Mouse (Mus musculus): ENCODE results near the gene Csf3. TPM values are rescaled to one million over a fixed set of nuclear protein-coding genes. Genes with fewer than 3 reads are reported as not detected.
"Not testable (repeated sequence)": the region's sequence is repeated elsewhere in the genome, so short reads cannot be mapped to it uniquely, and the experiment has no call there.

Csf3 gene
- polyA plus RNA-seq, 1 experiment: 0.22 TPM

DNA sequence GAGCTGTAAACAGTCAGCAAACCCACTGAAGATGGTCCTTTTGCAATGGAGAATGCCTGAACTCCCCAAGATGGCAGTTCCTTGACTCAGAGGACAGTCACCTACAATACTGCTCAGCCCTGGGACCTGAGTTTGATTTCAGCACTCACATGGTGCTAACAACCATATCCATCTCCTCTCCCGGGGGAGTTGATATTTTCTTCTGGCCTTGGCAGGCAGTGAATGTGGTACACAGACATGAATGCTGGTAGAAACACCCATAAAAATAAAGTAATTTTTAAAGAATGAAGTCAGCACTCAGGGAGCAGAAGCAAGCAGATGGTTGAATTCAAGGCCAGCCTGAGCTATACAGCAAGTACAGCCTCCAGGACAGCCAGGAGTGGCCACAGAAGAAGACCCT, 35.1 kb downstream of the Csf3 start:
- Histone ChIP-seq H3K36me3 (ENCODE audit: control insufficient read depth, insufficient read depth, low read length) (no peaks in the 10 kb centered on the region), H3K27me3 (ENCODE audit: control insufficient read depth, insufficient read depth, low read length) (no peaks in the 10 kb centered on the region), H3K4me3 (ENCODE audit: control insufficient read depth, insufficient read depth, low read length) (no peak overlapping the region), H3K4me1 (replicated peaks; ENCODE audit: control insufficient read depth, insufficient read depth, low read length) (peaks cover 12% of the 10 kb centered on the region), H3K27ac (ENCODE audit: control insufficient read depth, insufficient read depth, low read length) (no peak overlapping the region)
- no peak for DNase-seq
- 95% methylated on average over 1 of the region's 1 CpGs for WGBS
- no peak for TF ChIP-seq CTCF (IDR thresholded peaks at IDR 0.05; ENCODE audit: borderline replicate concordance, control insufficient read depth, extremely low read depth, insufficient read depth, low read length, poor library complexity)
- TF ChIP-seq POLR2A (IDR thresholded peaks at IDR 0.05; ENCODE audit: control insufficient read depth, extremely low read depth, insufficient read depth, low read length, poor library complexity): no peak

DNA sequence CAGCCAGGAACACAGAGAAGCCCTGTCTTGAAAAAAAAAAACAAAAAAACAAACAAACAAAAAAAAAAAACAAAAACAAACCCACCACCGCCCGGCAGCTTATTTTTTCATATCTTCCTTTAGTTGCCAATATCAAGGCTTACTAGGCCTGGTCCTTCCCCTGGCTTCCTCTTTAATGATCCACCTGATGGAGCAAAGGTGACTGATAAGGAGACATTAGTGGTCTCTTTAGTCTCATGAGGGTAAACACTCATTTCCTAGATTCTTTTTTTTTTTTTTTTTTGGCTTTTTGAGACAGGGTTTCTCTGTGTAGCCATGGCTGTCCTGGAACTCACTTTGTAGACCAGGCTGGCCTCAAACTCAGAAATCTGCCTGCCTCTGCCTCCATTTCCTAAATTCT, 36.2 kb downstream of the Csf3 start:
- DNase-seq; H3K4me3 ChIP-seq (ENCODE audit: control insufficient read depth, insufficient read depth, low read length); H3K36me3 ChIP-seq (ENCODE audit: control insufficient read depth, insufficient read depth, low read length); H3K27me3 ChIP-seq (ENCODE audit: control insufficient read depth, insufficient read depth, low read length); H3K27ac ChIP-seq (ENCODE audit: control insufficient read depth, insufficient read depth, low read length): not testable (repeated sequence)
- WGBS: 93% methylated on average over 2 of the region's 2 CpGs
- peaks cover 14% of the 10 kb centered on the region for H3K4me1 ChIP-seq (replicated peaks; ENCODE audit: control insufficient read depth, insufficient read depth, low read length)

DNA sequence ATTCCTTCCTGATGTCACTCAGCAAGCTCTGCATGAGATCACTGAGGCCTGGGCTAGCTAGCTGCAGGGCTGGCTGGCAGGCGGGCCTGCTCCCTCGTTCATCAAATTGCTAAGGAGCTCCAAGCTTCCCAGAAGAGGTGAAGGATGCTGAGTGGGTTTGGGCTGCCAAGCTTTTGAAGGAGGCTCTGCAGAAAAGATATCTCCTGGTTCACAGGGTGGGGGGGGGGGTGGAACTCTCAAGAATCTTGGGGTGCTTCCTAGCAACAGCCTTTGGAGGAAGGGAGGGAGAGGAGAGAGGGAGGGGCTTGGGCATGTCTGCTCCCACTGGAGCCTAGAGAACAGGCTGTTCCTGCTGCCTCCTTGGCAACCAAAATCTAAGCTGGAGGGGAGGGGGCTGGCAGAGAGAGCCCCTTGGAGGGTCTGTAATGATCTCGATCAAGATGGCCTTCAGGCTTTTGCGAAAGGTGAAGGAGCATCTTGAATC, 37.4 kb downstream of the Csf3 start:
- no peaks in the 10 kb centered on the region for H3K27me3 ChIP-seq (ENCODE audit: control insufficient read depth, insufficient read depth, low read length)
- no peak overlapping the region for H3K4me3 ChIP-seq (ENCODE audit: control insufficient read depth, insufficient read depth, low read length)
- H3K27ac ChIP-seq (ENCODE audit: control insufficient read depth, insufficient read depth, low read length): no peak overlapping the region
- H3K36me3 ChIP-seq (ENCODE audit: control insufficient read depth, insufficient read depth, low read length): no peaks in the 10 kb centered on the region
- no peak for DNase-seq
- TF ChIP-seq CTCF (IDR thresholded peaks at IDR 0.05; ENCODE audit: borderline replicate concordance, control insufficient read depth, extremely low read depth, insufficient read depth, low read length, poor library complexity) (no peak), POLR2A (IDR thresholded peaks at IDR 0.05; ENCODE audit: control insufficient read depth, extremely low read depth, insufficient read depth, low read length, poor library complexity) (no peak)
- H3K4me1 ChIP-seq (replicated peaks; ENCODE audit: control insufficient read depth, insufficient read depth, low read length): peaks cover 22% of the 10 kb centered on the region
- 89% methylated on average over 4 of the region's 4 CpGs for WGBS

DNA sequence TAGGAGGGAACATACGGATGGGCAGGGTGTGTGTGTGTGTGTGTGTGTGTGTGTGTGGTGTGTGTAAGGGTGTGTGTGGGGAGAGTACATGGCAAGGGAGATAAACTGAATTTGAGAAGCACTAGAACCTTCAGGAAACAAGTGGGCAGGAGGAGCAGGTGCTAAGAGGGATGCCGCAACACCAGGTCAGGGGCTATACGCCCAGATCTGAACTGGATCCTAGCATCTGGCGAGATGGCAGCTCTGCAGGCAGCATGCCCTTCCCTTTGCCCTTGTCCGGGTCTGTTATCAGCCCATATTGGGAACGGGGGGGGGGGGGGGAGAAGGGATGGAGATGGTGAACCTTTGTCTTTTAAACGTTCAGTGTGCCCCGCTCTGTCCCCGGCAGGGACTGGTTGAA, 37.9 kb downstream of the Csf3 start:
- Histone ChIP-seq H3K36me3 (ENCODE audit: control insufficient read depth, insufficient read depth, low read length) (no peaks in the 10 kb centered on the region), H3K27me3 (ENCODE audit: control insufficient read depth, insufficient read depth, low read length) (no peaks in the 10 kb centered on the region), H3K4me1 (replicated peaks; ENCODE audit: control insufficient read depth, insufficient read depth, low read length) (peaks cover 25% of the 10 kb centered on the region), H3K27ac (ENCODE audit: control insufficient read depth, insufficient read depth, low read length) (no peak overlapping the region), H3K4me3 (ENCODE audit: control insufficient read depth, insufficient read depth, low read length) (no peak overlapping the region)
- no peak for DNase-seq
- TF ChIP-seq POLR2A (IDR thresholded peaks at IDR 0.05; ENCODE audit: control insufficient read depth, extremely low read depth, insufficient read depth, low read length, poor library complexity) (no peak), CTCF (IDR thresholded peaks at IDR 0.05; ENCODE audit: borderline replicate concordance, control insufficient read depth, extremely low read depth, insufficient read depth, low read length, poor library complexity) (no peak)
- WGBS: 88% methylated on average over 9 of the region's 9 CpGs

DNA sequence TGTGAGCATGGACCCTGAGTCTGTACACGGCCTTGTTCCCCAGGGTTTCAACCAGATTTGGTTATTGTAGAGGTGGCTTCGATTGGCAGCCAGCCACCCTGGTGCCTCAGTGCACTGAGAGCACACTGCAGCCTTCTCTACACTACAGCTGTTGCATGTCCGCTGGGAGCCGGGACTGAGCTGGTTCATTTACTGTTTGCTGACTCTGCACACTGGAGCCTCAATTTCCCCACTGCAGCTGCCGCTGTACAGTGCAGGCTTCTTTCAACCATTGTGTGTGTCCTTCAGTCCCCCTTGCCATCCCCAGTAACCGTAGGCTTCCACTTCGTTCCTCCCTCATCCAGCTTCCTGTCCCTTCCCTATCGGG, 38.9 kb downstream of the Csf3 start:
- no peak for TF ChIP-seq CTCF (IDR thresholded peaks at IDR 0.05; ENCODE audit: borderline replicate concordance, control insufficient read depth, extremely low read depth, insufficient read depth, low read length, poor library complexity)
- TF ChIP-seq POLR2A (IDR thresholded peaks at IDR 0.05; ENCODE audit: control insufficient read depth, extremely low read depth, insufficient read depth, low read length, poor library complexity): no peak
- H3K27ac ChIP-seq (ENCODE audit: control insufficient read depth, insufficient read depth, low read length): no peak overlapping the region
- H3K4me3 ChIP-seq (ENCODE audit: control insufficient read depth, insufficient read depth, low read length): no peak overlapping the region
- H3K4me1 ChIP-seq (replicated peaks; ENCODE audit: control insufficient read depth, insufficient read depth, low read length): peaks cover 36% of the 10 kb centered on the region
- DNase-seq: no peak
- H3K27me3 ChIP-seq (ENCODE audit: control insufficient read depth, insufficient read depth, low read length): no peaks in the 10 kb centered on the region
- WGBS: 55% methylated on average over 8 of the region's 8 CpGs
- no peaks in the 10 kb centered on the region for H3K36me3 ChIP-seq (ENCODE audit: control insufficient read depth, insufficient read depth, low read length)

DNA sequence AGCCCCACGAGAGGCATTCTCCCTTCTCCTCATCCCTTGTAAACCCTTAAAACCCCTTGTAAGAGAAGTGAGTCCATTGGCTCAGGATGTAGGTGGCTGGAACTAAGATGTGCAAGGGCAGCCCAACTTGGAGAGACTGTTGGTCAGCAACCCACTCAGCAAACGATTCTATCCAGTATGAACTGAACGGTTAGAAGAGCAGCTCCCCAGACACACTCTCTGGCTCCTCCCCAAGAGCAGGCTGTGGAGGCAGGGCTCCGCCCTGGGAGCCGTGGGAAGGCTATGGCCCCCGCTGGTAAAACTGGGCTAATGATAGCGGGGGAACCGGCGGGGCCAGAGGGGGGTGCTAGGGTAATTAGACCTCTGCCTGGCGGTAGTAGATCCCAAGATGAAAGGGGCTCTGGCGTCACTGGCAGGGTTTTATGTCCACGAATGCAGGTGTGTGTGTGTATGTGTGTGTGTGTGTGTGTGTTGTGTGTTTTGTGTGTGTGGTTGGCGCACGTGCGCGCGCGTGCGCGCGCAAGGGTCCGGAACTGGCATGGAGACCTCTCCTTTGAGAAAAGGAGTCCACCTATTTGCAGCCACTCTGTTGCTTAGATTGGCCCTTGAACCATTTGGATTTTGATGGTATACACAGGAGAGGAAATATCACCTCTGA, 39.5 kb downstream of the Csf3 start, which contains the start of gene Thra:
Gene Thra (plus strand): TSS at position 246 of the 658 bp plus-strand sequence.
- 2% methylated on average over 22 of the region's 22 CpGs for WGBS
- Histone ChIP-seq H3K27me3 (ENCODE audit: control insufficient read depth, insufficient read depth, low read length) (no peaks in the 10 kb centered on the region), H3K27ac (ENCODE audit: control insufficient read depth, insufficient read depth, low read length) (no peak within 1 kb of the TSS), H3K36me3 (ENCODE audit: control insufficient read depth, insufficient read depth, low read length) (no peaks in the 10 kb centered on the region), H3K4me1 (replicated peaks; ENCODE audit: control insufficient read depth, insufficient read depth, low read length) (peaks cover 36% of the 10 kb centered on the region), H3K4me3 (ENCODE audit: control insufficient read depth, insufficient read depth, low read length) (peak within 1 kb of the TSS; percentile 49)
- DNase-seq: no peak
- no peak; the same call in 1 of the 2 replicates for TF ChIP-seq CTCF (IDR thresholded peaks at IDR 0.05; ENCODE audit: borderline replicate concordance, control insufficient read depth, extremely low read depth, insufficient read depth, low read length, poor library complexity)
- TF ChIP-seq POLR2A (IDR thresholded peaks at IDR 0.05; ENCODE audit: control insufficient read depth, extremely low read depth, insufficient read depth, low read length, poor library complexity): no peak
